In the genomic region with DNA sequence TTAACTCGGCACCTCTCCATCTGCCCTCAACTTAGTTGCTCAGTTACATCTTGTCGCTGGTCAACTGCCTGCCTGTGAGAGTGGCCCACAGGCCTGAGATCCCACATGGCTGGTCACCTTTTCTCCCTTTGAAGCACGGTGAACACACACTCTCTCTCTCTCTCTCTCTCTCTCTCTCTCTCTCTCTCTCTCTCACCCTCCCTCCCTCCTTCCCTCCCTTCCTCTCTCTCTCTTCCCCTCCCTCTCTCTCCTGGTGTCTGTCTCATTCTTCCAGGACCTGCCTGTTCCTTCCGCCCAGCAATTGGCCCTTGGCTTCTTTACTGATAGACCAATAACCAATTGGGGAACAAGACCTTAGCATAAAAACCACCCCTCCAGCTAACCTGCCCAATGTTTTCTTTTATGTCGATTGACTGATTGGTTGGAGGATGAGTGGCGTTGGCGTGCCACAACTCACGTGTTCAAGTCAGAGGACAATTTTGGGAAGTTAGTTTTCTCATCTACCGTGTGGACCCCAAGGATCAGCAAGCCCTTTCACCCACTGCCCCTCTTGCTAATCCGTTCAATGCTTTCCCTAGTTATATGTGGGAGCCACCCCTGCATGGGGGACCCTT, we compare ENCODE assay signal across 1 mouse cellular context.
A peak's percentile ranks its signal among the peaks of the same experiment; 100 is the strongest.
TF ChIP-seq lines count a peak whose summit lies in the region.

No protein-coding gene starts in this region.

TF ChIP-seq in MEL, 35 proteins besides CTCF, POLR2A, EP300 and RAD21:
- TF ChIP-seq GABPA (IDR thresholded peaks at IDR 0.05; ENCODE audit: low read depth, low read length) (no peak), POLR2AphosphoS2 (IDR thresholded peaks at IDR 0.05; ENCODE audit: low read length) (peak; percentile 37; the same call in 1 of the 2 replicates), ELF1 (IDR thresholded peaks at IDR 0.05; ENCODE audit: low read depth, low read length) (peak; percentile 40; the same call in 1 of the 2 replicates), TBP (IDR thresholded peaks at IDR 0.05; ENCODE audit: low read depth, low read length) (peak; percentile 13; the same call in 1 of the 2 replicates), JUND (IDR thresholded peaks at IDR 0.05; ENCODE audit: low read depth, low read length) (peak; percentile 98), NELFE (IDR thresholded peaks at IDR 0.05; ENCODE audit: low read depth, low read length) (peak; percentile 39), MAZ (IDR thresholded peaks at IDR 0.05; ENCODE audit: low read depth, low read length) (peak; percentile 93), HCFC1 (IDR thresholded peaks at IDR 0.05; ENCODE audit: low read depth, low read length) (peak; percentile 70), MYC (IDR thresholded peaks at IDR 0.05; ENCODE audit: low read depth, low read length) (peak; percentile 94; the same call in 1 of the 2 replicates), CHD2 (IDR thresholded peaks at IDR 0.05; ENCODE audit: low read length) (peak; percentile 76), BHLHE40 (IDR thresholded peaks at IDR 0.05; ENCODE audit: borderline replicate concordance, low read depth, low read length) (peak; percentile 82), MXI1 (IDR thresholded peaks at IDR 0.05; ENCODE audit: low read depth, low read length) (peak; percentile 93), MEF2A (IDR thresholded peaks at IDR 0.05; ENCODE audit: extremely low read depth, insufficient replicate concordance, low read depth, low read length, poor library complexity, severe bottlenecking) (no peak), MAX (IDR thresholded peaks at IDR 0.05; ENCODE audit: low read length) (peak; percentile 88), ZMIZ1 (IDR thresholded peaks at IDR 0.05; ENCODE audit: low read depth, low read length) (peak; percentile 47; the same call in 1 of the 2 replicates), MYB (IDR thresholded peaks at IDR 0.05; ENCODE audit: low read depth, low read length) (no peak), RCOR1 (IDR thresholded peaks at IDR 0.05; ENCODE audit: low read depth, low read length) (0 out of 2 replicates have a peak, but pooled peaks have one; percentile 6), USF1 (IDR thresholded peaks at IDR 0.05; ENCODE audit: low read depth, low read length) (peak; percentile 90), POLR2AphosphoS5 (IDR thresholded peaks at IDR 0.05; ENCODE audit: borderline replicate concordance, low read depth, low read length) (no peak), SIN3A (IDR thresholded peaks at IDR 0.05; ENCODE audit: low read length) (peak; percentile 44; the same call in 1 of the 2 replicates)
